Mouse (Mus musculus): Measurements from ENCODE around the gene Gm10413.
"Not testable (repeated sequence)": the region's sequence is repeated elsewhere in the genome, so short reads cannot be mapped to it uniquely, and the experiment has no call there.

The Gm10413 gene

GRCm38 (mm10) chr14:3394793-3395192, at the start of gene Gm10413:
Gene Gm10413 (plus strand): TSS chr14:3395093.
- DNase-seq (ENCODE audit: low spot score): not testable (repeated sequence)

- not testable (repeated sequence) for DNase-seq (ENCODE audit: low spot score)
Measured at GRCm38 (mm10) chr14:3412314-3412713, 17.4 kb downstream of the Gm10413 start, which contains the start of gene Gm10409. Gene Gm10409 (plus strand): TSS chr14:3412614.

- not testable (repeated sequence) for DNase-seq (ENCODE audit: low spot score)
Measured at GRCm38 (mm10) chr14:3427803-3428202, 32.9 kb downstream of the Gm10413 start, which contains the start of gene Gm3005. Gene Gm3005 (plus strand): TSS chr14:3428103.

- not testable (repeated sequence) for DNase-seq (ENCODE audit: low spot score)
Measured at GRCm38 (mm10) chr14:3449079-3449478, 54.2 kb downstream of the Gm10413 start, which contains the start of gene Gm10408. Gene Gm10408 (plus strand): TSS chr14:3449379.
